Mouse (Mus musculus): ENCODE measurements around the gene Fkbpl. TPM values are rescaled to one million over a fixed set of nuclear protein-coding genes. Genes with fewer than 3 reads are reported as not detected.

The Fkbpl gene
- total and polyA plus RNA-seq, 2 experiments from 2014 or later = 6.1 to 10.4 TPM

- H3K4me2 ChIP-seq (ENCODE audit: low read depth, low read length) = peak overlapping the region; percentile 89
- H3K9me3 ChIP-seq (ENCODE audit: low read length) = no peaks in the 10 kb centered on the region
- H3K27ac ChIP-seq = no peak overlapping the region
- no peak overlapping the region for H3K9ac ChIP-seq (replicated peaks; ENCODE audit: low read length)
- H3K27me3 ChIP-seq (ENCODE audit: insufficient read depth, low read length) = no peaks in the 10 kb centered on the region
- H3K4me1 ChIP-seq (ENCODE audit: insufficient read depth, low read length) = peaks cover 18% of the 10 kb centered on the region
- peaks cover 15% of the 10 kb centered on the region for H3K36me3 ChIP-seq (ENCODE audit: insufficient read depth, low read length)
- DNase-seq (ENCODE audit: low spot score) (peak; percentile 44), ATAC-seq (no peak)
- 73% methylated on average over 30 of the region's 30 CpGs for whole genome bisulfite sequencing
- TF ChIP-seq CTCF (IDR thresholded peaks at IDR 0.05; ENCODE audit: low read depth) = no peak
- H3K4me3 ChIP-seq (ENCODE audit: low read length) = no peak overlapping the region
Observed at GRCm38 (mm10) chr17:34645831-34646511, 1.4 kb downstream of the Fkbpl start.

DNA sequence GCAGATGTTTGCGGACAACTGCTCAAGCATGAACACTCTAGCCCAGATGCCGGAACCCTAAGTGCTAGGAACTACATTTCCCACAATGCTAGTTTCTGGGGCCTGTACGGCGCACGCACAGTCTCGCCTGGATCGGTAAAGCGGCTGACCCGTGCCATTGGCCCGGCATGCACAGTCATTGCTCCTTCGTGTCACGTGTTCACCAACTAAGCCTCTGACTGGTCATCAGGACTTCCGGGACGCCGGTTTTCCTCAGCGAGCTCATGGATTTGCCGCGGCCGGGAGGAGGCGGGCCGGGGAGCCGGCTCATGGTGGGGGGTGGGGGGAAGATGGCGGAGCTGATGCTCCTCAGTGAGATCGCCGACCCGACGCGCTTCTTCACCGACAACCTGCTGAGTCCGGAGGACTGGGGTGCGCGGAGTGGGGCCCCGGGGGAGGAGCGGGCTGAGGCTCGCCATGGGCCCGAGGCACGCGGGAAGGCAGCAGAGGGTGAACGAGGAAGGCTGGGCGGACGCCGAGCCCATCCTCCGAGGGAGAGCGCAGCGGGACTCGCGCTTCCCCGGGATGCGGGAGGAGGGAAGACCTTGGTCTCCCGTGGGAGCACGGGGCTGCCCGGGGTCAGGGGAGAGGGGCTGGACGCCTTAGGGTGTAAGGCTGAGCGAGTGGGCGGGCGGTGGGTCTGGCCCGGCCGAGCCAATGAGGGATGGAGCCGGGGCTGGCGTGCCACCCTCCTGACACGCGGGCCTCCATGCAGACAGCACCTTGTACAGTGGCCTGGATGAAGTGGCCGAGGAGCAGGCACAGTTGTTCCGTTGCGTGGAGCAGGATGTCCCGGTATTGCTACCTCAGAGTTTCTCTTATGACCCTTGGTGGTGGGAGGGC, 2.6 kb downstream of the Fkbpl start, which contains the start of gene Atf6b:
TSS of gene Atf6b (plus strand) at position 241 of the 882 bp plus-strand sequence.
- Histone ChIP-seq H3K4me2 (ENCODE audit: low read depth, low read length) (peak within 1 kb of the TSS; percentile 89), H3K36me3 (ENCODE audit: insufficient read depth, low read length) (peaks cover 25% of the 10 kb centered on the region), H3K4me3 (ENCODE audit: low read length) (peak within 1 kb of the TSS; percentile 72), H3K9ac (replicated peaks; ENCODE audit: low read length) (peak within 1 kb of the TSS; percentile 83), H3K27ac (peak within 1 kb of the TSS; percentile 78), H3K9me3 (ENCODE audit: low read length) (no peaks in the 10 kb centered on the region), H3K27me3 (ENCODE audit: insufficient read depth, low read length) (no peaks in the 10 kb centered on the region), H3K4me1 (ENCODE audit: insufficient read depth, low read length) (peaks cover 13% of the 10 kb centered on the region)
- under 1% methylated on average over 63 of the region's 66 CpGs for WGBS
- no peak for TF ChIP-seq CTCF (IDR thresholded peaks at IDR 0.05; ENCODE audit: low read depth)
- DNase-seq (ENCODE audit: low spot score) (peak; percentile 98), ATAC-seq (peak; percentile 97)

DNA sequence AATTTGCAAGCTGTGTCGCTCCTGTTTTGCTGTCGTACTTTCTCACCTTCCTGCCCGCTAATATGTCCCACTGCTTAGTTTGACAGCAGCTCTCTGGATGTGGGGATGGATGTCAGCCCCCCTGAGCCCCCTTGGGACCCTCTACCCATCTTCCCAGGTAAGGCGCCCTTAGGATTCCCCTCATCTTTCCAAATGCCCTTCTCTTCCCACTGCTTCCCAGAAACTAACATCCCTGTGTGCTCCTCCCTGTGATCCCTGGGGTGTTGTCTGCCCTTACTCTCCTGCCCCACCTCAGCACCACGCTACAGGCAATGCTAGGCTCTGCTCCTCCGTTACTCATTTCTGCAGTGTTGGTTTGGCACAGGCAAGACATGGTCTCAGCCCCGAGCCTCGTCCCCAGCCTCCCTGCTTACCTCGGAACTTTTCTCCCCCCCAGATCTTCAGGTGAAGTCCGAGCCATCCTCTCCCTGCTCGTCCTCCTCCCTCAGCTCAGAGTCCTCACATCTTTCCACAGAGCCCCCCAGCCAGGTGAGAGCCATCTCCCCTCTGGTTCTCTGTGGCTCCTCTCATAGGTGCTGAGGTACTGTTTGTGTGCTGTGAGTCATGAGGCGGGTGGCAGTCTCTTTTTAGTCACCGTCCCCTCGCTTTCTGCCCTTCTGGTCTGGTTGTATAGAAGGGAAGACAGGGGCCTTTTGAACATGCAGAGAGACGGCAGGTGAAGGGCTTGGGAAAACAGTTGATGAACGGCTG, 3.8 kb downstream of the Fkbpl start:
- DNase-seq (ENCODE audit: low spot score) = no peak
- ATAC-seq = no peak
- WGBS = 86% methylated on average over 16 of the region's 16 CpGs
- Histone ChIP-seq H3K4me3 (ENCODE audit: low read length) (peak overlapping the region; percentile 72; the same call in 1 of the 2 replicates), H3K9ac (replicated peaks; ENCODE audit: low read length) (peak overlapping the region; percentile 83; the same call in 1 of the 2 replicates), H3K36me3 (ENCODE audit: insufficient read depth, low read length) (peaks cover 37% of the 10 kb centered on the region), H3K27ac (no peak overlapping the region), H3K9me3 (ENCODE audit: low read length) (no peaks in the 10 kb centered on the region), H3K27me3 (ENCODE audit: insufficient read depth, low read length) (no peaks in the 10 kb centered on the region), H3K4me2 (ENCODE audit: low read depth, low read length) (peak overlapping the region; percentile 89), H3K4me1 (ENCODE audit: insufficient read depth, low read length) (peaks cover 13% of the 10 kb centered on the region)
- TF ChIP-seq CTCF (IDR thresholded peaks at IDR 0.05; ENCODE audit: low read depth) = no peak

GRCm38 (mm10) chr17:34649106-34649864, 4.7 kb downstream of the Fkbpl start:
- H3K4me2 ChIP-seq (ENCODE audit: low read depth, low read length) = no peak overlapping the region
- H3K4me3 ChIP-seq (ENCODE audit: low read length) = no peak overlapping the region
- DNase-seq (ENCODE audit: low spot score) (no peak), ATAC-seq (no peak)
- H3K27ac ChIP-seq = no peak overlapping the region
- 88% methylated on average over 18 of the region's 18 CpGs for WGBS
- H3K9me3 ChIP-seq (ENCODE audit: low read length) = no peaks in the 10 kb centered on the region
- H3K4me1 ChIP-seq (ENCODE audit: insufficient read depth, low read length) = peaks cover 12% of the 10 kb centered on the region
- H3K27me3 ChIP-seq (ENCODE audit: insufficient read depth, low read length) = no peaks in the 10 kb centered on the region
- peaks cover 42% of the 10 kb centered on the region for H3K36me3 ChIP-seq (ENCODE audit: insufficient read depth, low read length)
- TF ChIP-seq CTCF (IDR thresholded peaks at IDR 0.05; ENCODE audit: low read depth) = no peak
- H3K9ac ChIP-seq (replicated peaks; ENCODE audit: low read length) = no peak overlapping the region

DNA sequence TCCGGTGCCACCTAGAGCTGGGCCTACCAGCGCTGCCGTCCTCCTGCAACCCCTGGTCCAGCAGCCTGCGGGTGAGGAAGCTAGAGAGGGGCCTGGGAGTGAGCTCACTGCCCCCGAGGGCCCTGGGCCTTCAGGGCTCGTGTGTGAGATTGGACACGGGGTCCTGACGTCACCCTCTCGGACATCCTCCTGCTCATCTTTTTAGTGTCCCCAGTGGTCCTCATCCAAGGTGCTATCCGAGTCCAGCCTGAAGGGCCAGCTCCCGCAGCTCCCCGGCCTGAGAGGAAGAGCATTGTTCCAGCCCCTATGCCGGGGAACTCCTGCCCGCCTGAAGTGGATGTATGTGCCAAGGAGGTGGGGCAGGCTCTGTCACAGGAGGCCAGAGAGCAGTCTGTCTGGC, 6.2 kb downstream of the Fkbpl start:
- H3K4me1 ChIP-seq (ENCODE audit: insufficient read depth, low read length) = peaks cover 7% of the 10 kb centered on the region; the same call in 1 of the 2 replicates
- no peaks in the 10 kb centered on the region for H3K9me3 ChIP-seq (ENCODE audit: low read length)
- DNase-seq (ENCODE audit: low spot score) = no peak
- ATAC-seq = no peak
- H3K4me3 ChIP-seq (ENCODE audit: low read length) = no peak overlapping the region
- no peak for TF ChIP-seq CTCF (IDR thresholded peaks at IDR 0.05; ENCODE audit: low read depth)
- WGBS = 88% methylated on average over 14 of the region's 14 CpGs
- peaks cover 42% of the 10 kb centered on the region for H3K36me3 ChIP-seq (ENCODE audit: insufficient read depth, low read length)
- H3K9ac ChIP-seq (replicated peaks; ENCODE audit: low read length) = no peak overlapping the region
- no peaks in the 10 kb centered on the region for H3K27me3 ChIP-seq (ENCODE audit: insufficient read depth, low read length)
- no peak overlapping the region for H3K27ac ChIP-seq
- no peak overlapping the region for H3K4me2 ChIP-seq (ENCODE audit: low read depth, low read length)

Data from hindbrain, postnatal 0 days (tissue).